Mouse (Mus musculus) monocyte, adult 2 months (primary cell): ENCODE results near the gene Nisch.

Experiments
- DNase-seq, 2 experiments: peaks; one replicate each; pipeline ENCODE4 v3.0.0; 2022; ENCODE audit warnings: low spot score in 2 of 2, low read depth in 1 of 2

The Nisch gene

DNA sequence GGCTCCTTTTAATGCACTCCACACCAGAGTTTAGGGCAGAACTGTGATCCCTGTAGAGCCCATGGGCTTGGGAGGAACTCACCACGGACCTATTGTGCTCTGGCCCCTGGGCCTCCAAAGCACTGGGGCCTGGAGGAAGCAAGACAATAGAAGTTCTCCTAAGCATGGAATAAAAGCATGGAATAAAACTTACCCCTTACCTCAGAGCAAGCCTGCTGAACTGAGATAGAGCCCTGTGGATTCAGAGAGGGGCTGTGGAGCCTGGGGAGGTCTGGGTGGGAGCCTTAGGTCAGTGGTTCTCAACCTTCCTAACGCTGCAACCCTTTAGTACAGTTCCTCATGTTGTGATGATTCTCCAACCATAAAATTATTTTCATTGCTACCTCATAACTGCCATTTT lies at the start of gene Nisch:
TSS of gene Nisch (minus strand) at position 101 of the 400 bp plus-strand sequence.
- no peak for DNase-seq

DNA sequence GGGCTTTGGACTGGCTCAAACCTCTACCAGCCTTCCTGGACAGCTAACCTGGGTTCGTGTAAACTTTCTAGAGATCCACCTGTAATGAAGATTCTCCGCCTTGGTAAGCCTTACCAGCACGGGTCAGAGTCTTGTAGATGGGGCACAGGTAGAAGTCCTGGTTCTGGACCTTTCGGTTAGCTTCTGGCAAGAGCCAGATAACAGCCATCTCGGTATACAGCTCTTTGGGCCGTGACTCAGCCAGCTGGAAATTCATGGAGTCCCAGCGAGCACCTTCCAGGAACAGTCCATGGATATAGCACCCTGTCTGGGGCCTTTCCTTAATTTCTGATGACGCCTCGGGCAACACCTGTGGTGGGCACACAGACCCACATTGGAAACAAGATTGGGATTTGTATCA lies 44.2 kb upstream of the Nisch start:
- no peak for DNase-seq

DNA sequence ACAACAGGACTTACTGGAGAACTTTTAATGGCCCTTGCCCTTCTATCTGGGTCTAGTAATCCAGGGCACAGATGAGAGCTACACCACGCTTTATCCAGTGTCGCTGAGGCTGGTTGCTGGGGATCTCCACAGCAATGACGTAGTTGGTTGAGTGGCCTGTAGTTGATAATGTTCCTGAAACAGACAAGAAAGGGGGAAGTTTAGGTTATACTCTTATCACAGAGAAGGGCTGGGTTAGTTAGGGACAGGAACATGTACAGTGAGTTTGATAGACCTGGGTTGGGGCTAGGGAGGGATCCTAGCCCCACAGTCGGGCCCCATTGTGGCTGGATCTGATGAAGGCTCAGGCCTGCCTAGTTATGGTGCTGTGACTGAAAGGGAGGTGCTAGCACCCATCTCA lies 43.6 kb upstream of the Nisch start:
- DNase-seq = no peak

DNA sequence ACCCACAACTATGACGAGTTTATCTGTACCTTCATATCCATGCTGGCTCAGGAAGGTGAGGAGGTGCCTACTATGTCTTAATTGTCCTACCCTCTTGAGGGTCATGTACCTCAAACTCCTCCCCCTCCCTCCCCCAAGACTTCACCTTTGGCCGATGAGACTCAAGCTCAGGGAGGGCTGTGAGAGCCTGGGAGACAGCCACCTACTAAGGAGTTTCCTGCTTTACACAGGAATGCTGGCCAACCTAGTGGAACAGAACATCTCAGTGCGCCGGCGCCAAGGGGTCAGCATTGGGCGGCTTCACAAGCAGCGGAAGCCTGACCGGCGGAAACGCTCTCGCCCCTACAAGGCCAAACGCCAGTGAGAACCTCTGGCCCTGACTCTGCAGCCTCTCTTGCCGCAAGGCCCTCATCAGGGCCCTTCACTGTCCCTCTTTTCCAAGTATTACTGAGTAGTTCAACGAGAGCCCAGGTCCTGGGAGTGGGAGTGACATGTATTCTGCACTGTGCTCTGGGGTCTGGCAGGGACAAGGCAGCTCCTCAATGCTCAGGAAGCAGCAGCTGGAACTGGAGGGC lies 41.8 kb upstream of the Nisch start:
- no peak for DNase-seq

DNA sequence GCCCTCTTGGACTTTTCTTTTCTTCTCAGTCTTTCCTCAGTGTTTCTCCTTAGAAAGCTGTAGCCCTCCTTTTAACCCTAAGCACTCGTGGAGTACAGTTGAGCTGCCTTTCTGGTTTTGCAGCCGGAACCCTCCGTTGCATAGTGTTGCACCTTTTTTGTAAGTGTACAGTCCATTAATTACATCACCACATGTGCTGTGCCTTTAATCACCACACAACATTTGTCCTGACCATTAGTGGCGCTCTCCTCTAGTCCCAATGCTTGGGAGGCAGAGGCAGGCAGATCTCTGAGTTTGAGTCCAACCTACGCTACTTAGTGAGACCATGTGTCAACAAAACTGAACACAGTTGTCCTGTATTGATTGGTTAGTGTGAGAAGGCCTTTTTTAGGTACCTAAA lies 35.3 kb upstream of the Nisch start:
- DNase-seq = no peak

DNA sequence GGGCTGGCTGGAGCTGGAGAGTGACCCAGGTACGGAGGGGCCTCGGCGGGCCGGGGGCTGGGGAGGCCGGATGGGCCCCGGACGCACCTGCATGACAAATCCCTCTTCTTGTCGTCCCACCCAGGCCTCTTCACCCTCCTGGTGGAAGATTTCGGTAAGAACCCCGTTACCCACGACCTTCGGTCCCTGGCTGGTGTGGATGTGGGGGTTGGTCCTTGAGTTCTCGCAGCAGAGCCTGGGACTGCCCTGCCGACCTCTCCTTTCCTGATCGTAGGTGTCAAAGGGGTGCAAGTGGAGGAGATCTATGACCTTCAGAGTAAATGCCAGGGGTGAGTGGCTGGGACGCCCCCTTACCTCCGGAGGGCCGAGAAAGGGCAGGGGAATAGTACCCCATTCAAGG lies 34.9 kb upstream of the Nisch start:
- no peak for DNase-seq

DNA sequence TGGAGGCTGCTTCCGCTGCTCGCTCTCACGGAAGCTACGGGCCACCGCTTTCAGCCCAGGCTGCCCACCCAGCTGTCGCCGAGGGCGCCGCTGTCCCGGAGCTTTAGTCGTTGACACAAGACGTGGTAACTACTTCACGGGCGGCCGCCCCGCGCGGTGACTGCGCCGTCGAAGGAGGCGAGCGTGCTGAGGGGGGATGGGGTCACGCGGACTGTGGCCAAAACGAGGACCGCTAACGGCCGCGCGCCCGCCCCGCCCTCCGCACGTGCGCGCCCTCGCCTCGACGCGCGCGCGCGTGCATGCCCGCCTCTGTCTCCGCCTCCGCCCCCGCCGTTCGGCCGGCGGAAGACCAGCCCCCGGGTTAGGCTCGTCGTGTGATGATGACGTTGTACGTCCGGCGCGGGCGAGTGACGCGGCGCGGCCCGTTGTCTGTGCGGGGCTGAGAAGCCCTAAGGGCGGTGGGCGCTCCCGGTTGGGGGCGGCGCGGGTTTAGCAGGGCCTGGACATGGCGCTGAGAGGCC lies 34.4 kb upstream of the Nisch start, which contains the start of the genes Phf7 and Bap1:
TSS of gene Phf7 (minus strand) at position 234 of the 521 bp plus-strand sequence.
TSS of gene Bap1 (plus strand) at position 367 of the 521 bp plus-strand sequence.
- DNase-seq = peak; percentile 76 to 92

DNA sequence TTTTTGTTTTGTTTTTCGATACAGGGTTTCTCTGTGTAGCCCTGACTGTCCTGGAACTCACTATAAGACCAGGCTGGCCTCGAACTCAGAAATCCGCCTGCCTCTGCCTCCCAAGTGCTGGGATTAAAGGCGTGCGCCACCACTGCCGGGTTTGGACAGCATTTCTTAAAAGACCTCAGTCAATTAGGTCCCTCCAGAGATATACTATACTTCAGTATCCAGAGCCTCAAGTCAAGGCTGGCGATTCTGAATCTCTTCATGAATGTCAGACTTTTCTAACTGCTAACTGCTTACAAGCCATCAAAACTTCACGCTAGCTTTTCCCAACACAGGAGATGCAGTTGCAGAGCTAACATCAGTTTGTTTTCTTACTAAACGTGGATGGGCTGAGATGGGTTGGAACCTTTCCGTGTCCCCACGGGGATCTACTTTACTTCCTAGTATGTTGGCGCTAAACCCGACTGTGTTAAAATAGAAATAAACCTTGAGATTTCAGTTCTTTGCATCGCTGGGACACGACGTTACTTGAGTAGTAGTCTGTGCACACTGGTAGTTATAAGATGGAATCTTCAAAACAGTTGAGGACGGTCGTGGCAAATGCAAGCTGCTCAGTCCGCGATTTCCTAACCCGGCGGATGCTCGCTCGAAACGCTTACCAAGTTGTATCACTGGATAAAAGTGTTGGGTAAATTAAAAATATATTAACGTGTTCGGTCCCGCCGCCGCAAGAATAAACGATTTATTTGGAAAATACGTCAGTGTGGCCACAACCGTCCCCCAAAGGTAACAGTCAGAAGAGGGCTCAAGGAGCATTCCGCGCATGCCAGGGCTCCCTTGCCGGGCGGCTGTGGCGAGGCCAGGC lies 33.7 kb upstream of the Nisch start:
- no peak for DNase-seq

DNA sequence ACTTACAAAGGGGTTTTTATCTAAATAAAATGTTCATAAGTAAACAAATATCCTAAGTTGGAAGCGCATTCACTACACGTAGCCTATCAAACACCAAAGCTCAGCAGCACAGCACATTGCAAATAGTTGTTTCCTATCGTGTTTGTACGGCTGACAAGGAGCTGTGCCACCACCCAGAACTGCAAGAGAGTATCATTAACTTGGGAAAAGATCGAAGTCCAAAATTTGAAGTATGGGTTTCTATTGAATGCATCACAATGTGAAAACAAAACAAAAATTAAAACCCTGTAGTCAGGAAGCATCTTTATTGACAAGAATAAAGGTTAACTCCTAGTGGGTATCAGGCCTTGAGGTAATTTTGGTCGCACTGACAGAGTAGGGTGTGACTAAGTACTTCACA lies 31.6 kb upstream of the Nisch start:
- no peak for DNase-seq

DNA sequence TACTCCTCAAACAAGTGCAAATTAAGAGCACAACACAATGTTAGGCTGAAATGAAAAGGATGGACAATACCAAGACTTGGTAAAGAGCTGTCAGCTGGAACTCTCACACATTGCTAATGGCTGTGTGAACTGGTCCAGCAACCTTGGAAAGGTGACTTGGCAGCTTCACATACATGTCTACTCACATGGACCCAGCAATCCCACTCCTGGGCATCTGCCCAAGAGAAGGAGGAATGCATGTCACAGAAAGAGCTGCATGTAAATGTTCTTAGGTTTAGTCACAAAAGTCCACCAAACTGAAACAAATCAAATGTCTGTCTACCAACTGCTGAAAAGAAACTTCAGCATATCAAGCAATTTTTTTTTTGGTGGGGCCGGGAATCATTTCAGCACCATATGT lies 29.2 kb upstream of the Nisch start:
- no peak for DNase-seq

DNA sequence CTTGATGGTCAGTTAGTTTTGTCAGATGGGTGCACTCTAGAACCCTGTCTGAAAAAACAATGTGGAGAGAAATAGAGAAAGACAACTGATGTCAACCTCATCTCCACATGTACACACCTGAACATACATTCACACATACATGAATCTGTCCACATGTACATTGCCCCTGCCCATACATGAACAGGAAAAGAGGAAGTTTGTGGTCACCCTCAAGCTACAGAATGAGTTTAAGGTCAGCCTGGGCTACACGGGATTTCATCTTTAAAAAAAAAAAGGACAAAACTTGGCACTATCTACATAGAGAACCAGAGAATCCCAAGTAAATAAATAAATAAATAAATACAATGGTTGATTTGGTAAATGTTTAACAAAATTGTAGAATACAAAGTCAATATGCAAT lies 28.0 kb upstream of the Nisch start:
- no peak for DNase-seq

DNA sequence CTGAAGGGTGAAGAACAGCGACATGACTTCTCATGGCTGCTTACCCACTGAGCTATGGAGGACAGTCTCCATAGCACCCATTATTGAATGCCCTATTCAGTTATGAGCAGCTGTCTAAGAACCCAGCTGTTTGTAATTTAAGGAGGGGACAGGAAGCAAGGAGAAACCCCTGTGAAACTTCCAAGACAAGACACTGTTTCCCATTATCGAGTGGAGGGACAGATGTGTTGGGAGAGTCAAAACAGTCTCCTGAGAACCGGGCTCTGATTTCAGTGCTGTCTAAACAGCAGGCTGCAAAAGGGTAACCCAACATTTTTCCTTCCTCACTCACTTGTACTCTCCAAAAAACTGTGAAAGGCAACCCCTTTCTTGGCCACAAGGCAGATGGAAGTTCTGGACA lies 23.8 kb upstream of the Nisch start:
- no peak for DNase-seq

DNA sequence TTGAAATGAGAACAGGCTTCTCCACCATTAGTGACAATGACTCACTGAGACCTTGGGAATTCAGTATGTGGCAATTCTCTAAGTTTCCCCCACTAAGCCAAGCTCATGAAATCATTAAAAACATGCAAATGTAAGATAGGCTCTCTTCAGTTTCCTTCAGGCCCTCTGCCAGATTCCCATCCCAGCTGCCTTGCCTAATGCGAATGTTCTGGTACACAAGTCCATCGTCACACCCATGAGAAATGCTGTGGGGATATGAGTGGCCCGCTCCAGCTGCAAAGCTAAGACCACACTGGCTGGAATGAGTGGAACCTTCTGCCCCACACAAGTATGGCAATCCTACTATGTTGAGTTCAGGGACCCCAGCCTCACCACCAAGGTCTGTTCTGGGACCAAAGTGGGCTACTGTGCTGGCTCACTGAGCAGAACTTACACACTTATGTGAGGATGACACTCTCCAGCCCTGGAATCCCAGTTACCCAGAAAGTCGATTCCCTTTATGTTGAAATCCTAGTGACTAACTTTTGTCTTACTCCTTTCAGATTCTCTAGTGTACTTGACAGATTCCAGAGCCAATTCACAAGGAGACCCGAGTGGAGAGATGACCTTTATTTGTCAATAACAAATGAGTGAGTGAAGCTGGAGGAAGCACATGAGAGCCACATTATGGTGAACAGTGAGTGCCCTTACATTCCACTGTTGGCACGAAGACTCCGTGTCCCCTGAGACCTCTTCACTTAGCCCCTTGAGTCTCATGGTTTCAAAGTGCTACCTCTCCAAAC lies 20.5 kb upstream of the Nisch start:
- DNase-seq = no peak

DNA sequence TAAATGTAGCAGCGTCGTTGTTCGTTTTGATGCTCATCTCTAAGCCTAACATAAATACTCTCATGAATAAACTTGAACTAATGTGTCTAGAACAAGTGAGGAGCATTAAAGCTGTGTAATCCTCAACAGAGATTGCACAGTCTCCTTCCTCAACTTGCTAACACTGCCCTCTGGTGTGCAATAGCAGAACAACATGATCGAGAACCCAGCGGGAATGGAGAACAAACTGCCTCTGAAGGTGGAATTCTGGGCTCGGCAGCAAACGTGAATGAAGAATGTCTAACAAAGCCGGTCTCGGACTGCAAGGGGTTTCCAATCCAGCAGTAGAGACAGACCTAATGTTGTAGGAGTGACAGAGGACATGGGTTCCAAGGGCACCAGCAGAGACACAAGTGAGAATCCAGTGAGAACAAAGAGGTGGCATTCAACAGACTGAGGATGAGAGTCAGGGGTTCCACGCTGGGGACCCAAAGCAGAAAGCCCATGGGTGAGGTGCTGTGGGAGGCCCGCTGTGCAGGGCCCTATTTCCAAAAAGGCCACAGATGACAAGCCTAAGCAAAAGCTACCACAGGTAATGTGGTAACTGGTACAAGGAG lies 17.3 kb upstream of the Nisch start:
- DNase-seq = peak in 1 of 2 experiments; percentile 43

DNA sequence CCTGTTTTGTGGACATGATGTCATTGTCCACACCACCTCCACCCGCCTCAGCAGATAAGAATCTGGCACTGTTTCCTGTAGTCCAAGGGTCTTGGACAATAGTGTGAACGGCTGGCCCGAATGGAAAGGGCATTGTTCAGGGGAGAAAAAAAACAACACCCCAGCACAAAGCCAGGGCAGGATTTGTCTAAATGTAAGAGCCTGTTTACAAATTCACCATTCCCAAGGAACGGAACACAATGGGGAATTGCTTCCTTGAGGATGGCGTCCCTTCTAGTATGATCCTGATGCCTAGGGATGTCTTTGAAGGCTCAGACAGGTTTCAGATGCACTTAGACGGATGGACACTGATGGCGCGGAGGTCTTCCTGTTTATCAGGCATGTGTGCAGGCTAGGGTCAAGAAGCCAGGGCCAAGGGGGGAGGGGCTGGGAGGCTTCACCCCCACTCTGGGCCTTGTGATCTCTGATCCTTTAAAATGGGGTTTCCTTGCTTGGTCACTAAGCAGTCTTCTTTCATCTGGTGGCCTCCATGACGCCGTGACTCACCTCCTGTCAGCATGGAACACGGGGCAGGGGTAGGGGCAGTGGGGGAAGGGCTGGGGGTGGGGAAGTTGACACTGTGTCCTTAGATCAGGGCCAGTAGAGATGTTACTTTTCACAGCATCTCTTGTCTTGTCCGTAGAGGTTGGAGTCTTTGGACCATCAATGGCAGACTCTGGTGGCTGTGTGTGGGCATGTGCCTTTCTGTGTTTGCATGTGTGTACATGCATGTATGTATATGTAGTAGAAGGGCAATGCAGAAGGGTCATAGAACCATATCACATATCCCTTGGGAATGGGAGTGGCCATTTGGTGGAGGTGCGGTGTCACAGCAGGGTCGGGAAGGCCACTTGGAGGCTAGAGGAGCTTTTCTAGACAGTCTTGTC lies 16.6 kb upstream of the Nisch start:
- DNase-seq = no peak

DNA sequence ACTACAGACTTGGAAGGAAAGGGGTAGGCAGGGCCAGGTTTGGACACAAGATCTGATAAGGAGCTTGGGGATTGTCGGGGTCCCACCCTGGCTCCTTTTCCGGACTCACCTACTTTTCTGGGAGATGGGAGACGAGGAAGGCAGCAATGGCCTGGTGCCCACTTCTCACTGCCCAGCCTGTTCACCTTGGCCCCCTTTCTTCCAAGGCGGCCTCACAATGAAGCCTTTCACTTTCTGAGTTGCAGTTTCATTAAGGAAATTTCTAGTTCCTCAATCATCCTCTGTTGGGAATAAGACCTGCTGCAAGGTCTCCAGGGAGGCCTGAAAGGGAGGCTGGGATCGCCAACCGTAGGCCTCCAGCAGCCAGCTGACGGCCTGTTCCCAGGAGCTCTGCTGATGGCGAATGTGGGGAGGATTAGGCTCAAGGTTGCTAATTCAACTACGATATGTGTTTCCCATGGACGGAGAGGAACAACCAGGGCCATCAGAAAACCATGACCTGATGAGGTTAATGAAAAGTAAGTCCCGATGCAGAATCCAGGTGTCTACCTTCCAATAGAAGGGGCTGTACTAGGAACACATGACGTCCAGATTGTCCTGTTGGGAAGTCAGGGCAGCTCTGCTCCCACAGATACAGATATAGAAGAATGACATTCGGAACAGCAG lies 15.8 kb upstream of the Nisch start:
- no peak for DNase-seq

DNA sequence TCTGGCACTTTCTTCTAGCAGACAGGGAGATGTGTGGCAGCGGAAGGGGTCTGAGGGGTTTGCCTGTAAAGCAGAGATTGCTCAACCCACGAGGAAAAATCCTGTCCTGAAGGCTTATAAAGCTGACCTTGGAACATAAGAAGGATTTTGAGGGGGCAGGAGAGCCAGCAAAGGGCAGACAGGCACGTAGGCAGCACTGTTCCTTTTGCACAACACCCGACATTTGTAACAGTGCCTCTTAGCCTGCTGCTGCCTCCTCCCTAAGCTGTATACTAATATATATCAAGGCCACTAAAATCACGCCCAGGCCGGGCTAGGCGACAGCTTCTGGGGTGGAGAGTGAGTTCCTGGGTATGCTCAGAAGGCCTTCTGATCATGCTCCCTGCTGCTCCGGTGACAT lies 13.7 kb upstream of the Nisch start:
- no peak for DNase-seq

DNA sequence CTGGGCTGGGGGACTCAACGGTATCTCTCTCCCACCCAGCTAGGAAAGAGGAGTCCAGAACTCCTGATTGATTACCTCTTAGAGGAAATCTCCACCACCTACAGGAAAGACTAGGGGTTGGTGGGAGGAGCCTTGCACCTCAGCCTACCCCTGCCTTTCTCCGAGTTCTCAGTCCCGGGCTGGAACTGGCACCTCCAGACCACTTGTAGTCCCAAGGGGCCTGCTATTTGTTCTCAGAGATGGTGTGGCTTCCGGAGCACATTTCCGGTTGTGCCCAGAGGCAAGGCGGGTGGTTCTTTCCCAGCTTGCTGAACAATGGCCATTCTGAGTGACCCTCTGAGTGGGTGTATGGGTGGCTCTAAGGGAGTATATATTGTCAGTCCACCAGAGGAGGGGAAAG lies 11.5 kb upstream of the Nisch start:
- no peak for DNase-seq

DNA sequence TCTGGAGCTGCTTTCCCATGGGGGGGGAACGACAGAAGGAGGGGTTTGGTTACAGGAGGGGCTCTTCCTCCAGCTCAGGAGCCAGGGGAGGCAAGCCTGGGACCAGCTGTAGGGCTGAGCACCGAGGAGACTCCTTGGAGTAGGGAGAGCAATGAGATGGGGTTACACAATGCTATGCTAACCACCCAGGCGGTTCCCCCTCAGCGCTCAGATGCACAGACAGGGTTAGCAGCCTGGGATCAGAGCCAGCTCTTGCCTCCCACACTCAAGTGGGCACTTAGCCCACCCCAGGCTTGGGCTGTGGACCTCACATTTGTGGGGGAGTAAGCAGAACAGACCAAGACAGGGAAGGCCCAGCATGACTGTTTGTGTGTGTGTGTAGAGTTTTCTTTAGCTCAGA lies 10.2 kb upstream of the Nisch start:
- DNase-seq = no peak

DNA sequence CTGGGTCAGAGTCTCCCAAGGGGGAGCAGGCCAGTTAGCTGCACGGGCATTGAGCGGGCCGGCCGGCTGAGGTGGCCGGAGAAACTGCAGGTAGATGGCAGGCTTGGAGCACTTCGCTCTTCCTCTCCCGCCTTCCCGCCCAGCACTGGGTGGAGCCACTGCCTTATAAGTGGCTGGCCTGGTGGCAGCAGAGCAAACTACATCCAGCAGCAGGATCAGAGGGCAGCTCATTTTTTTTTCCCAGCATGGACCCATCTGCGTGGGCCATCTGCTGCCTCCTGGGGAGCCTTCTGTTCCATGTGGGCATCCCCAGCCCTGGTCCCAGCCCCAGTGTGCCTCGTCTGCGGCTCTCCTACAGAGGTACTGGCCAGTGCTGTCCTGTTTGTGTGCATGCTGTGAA lies 920 bp upstream of the Nisch start, which contains the start of gene Sema3g:
TSS of gene Sema3g (plus strand) at position 195 of the 400 bp plus-strand sequence.
- DNase-seq = no peak
